Mouse (Mus musculus): ENCODE measurements around the gene Ripply1. TPM values are rescaled to one million over a fixed set of nuclear protein-coding genes. Genes with fewer than 3 reads are reported as not detected.

Ripply1 gene
- polyA plus RNA-seq, 1 experiment from 2014 or later = not detected

- H3K9ac ChIP-seq (replicated peaks) = no peak overlapping the region
- no peak overlapping the region for H3K4me2 ChIP-seq
- no peaks in the 10 kb centered on the region for H3K9me3 ChIP-seq
- H3K27me3 ChIP-seq = peaks cover 41% of the 10 kb centered on the region
- no peak for ATAC-seq (ENCODE audit: insufficient number of reproducible peaks, insufficient read depth, low FRiP score, low TSS enrichment, low read depth)
- H3K4me1 ChIP-seq (replicated peaks) = no peaks in the 10 kb centered on the region
- H3K27ac ChIP-seq = no peak overlapping the region
- H3K4me3 ChIP-seq (replicated peaks) = no peak overlapping the region
- 65% methylated on average over 2 of the region's 2 CpGs for WGBS
- H3K36me3 ChIP-seq = no peaks in the 10 kb centered on the region
These were observed 25.2 kb upstream of the Ripply1 start for GRCm38 (mm10) chrX:139807391-139807790.

GRCm38 (mm10) chrX:139805918-139806317 lies 23.8 kb upstream of the Ripply1 start:
- 90% methylated on average over 4 of the region's 4 CpGs for WGBS
- H3K27me3 ChIP-seq = peaks cover 52% of the 10 kb centered on the region
- no peak overlapping the region for H3K4me2 ChIP-seq
- no peak overlapping the region for H3K9ac ChIP-seq (replicated peaks)
- H3K36me3 ChIP-seq = no peaks in the 10 kb centered on the region
- no peak overlapping the region for H3K4me3 ChIP-seq (replicated peaks)
- no peak overlapping the region for H3K27ac ChIP-seq
- H3K9me3 ChIP-seq = no peaks in the 10 kb centered on the region
- ATAC-seq (ENCODE audit: insufficient number of reproducible peaks, insufficient read depth, low FRiP score, low TSS enrichment, low read depth) = no peak
- no peaks in the 10 kb centered on the region for H3K4me1 ChIP-seq (replicated peaks)

- Histone ChIP-seq H3K9me3 (no peaks in the 10 kb centered on the region), H3K4me1 (replicated peaks) (no peaks in the 10 kb centered on the region), H3K4me2 (no peak overlapping the region), H3K9ac (replicated peaks) (no peak overlapping the region), H3K27ac (no peak overlapping the region), H3K4me3 (replicated peaks) (no peak overlapping the region), H3K27me3 (peaks cover 43% of the 10 kb centered on the region), H3K36me3 (no peaks in the 10 kb centered on the region)
- WGBS = 81% methylated on average over 2 of the region's 2 CpGs
- no peak for ATAC-seq (ENCODE audit: insufficient number of reproducible peaks, insufficient read depth, low FRiP score, low TSS enrichment, low read depth)
These were observed 20.9 kb upstream of the Ripply1 start for GRCm38 (mm10) chrX:139803028-139803427.

GRCm38 (mm10) chrX:139800406-139800878 lies 18.3 kb upstream of the Ripply1 start, which contains the start of gene Cldn2:
Gene Cldn2, plus strand, starts transcription at chrX:139800828.
- Histone ChIP-seq H3K9ac (replicated peaks) (no peak within 1 kb of the TSS), H3K27ac (no peak within 1 kb of the TSS), H3K9me3 (no peaks in the 10 kb centered on the region), H3K27me3 (peaks cover 58% of the 10 kb centered on the region), H3K4me3 (replicated peaks) (no peak within 1 kb of the TSS), H3K4me2 (no peak within 1 kb of the TSS), H3K36me3 (no peaks in the 10 kb centered on the region), H3K4me1 (replicated peaks) (no peaks in the 10 kb centered on the region)
- no peak for ATAC-seq (ENCODE audit: insufficient number of reproducible peaks, insufficient read depth, low FRiP score, low TSS enrichment, low read depth)
- 58% methylated on average over 8 of the region's 8 CpGs for WGBS

- Histone ChIP-seq H3K9ac (replicated peaks) (no peak overlapping the region), H3K27ac (no peak overlapping the region), H3K9me3 (no peaks in the 10 kb centered on the region), H3K4me1 (replicated peaks) (no peaks in the 10 kb centered on the region), H3K36me3 (no peaks in the 10 kb centered on the region), H3K27me3 (peaks cover 59% of the 10 kb centered on the region), H3K4me3 (replicated peaks) (no peak overlapping the region), H3K4me2 (no peak overlapping the region)
- 87% methylated on average over 3 of the region's 3 CpGs for WGBS
- ATAC-seq (ENCODE audit: insufficient number of reproducible peaks, insufficient read depth, low FRiP score, low TSS enrichment, low read depth) = no peak
These were observed 17.8 kb upstream of the Ripply1 start for GRCm38 (mm10) chrX:139799953-139800352.

- H3K4me3 ChIP-seq (replicated peaks) = no peak overlapping the region
- H3K27me3 ChIP-seq = peaks cover 55% of the 10 kb centered on the region
- H3K4me2 ChIP-seq = no peak overlapping the region
- H3K27ac ChIP-seq = no peak overlapping the region
- no peaks in the 10 kb centered on the region for H3K9me3 ChIP-seq
- no peaks in the 10 kb centered on the region for H3K36me3 ChIP-seq
- no peaks in the 10 kb centered on the region for H3K4me1 ChIP-seq (replicated peaks)
- ATAC-seq (ENCODE audit: insufficient number of reproducible peaks, insufficient read depth, low FRiP score, low TSS enrichment, low read depth) = no peak
- H3K9ac ChIP-seq (replicated peaks) = no peak overlapping the region
- WGBS = 91% methylated on average over 9 of the region's 9 CpGs
These were observed 15.7 kb upstream of the Ripply1 start for GRCm38 (mm10) chrX:139797875-139798274.

GRCm38 (mm10) chrX:139796037-139796436 lies 13.9 kb upstream of the Ripply1 start:
- Histone ChIP-seq H3K9me3 (no peaks in the 10 kb centered on the region), H3K4me1 (replicated peaks) (no peaks in the 10 kb centered on the region), H3K9ac (replicated peaks) (no peak overlapping the region), H3K27ac (no peak overlapping the region), H3K36me3 (no peaks in the 10 kb centered on the region), H3K4me3 (replicated peaks) (no peak overlapping the region), H3K27me3 (peaks cover 52% of the 10 kb centered on the region), H3K4me2 (no peak overlapping the region)
- no peak for ATAC-seq (ENCODE audit: insufficient number of reproducible peaks, insufficient read depth, low FRiP score, low TSS enrichment, low read depth)
- WGBS = 76% methylated on average over 6 of the region's 6 CpGs

GRCm38 (mm10) chrX:139794072-139794845 lies 12.1 kb upstream of the Ripply1 start:
- ATAC-seq (ENCODE audit: insufficient number of reproducible peaks, insufficient read depth, low FRiP score, low TSS enrichment, low read depth) = no peak
- Histone ChIP-seq H3K4me3 (replicated peaks) (no peak overlapping the region), H3K36me3 (no peaks in the 10 kb centered on the region), H3K27ac (no peak overlapping the region), H3K27me3 (peaks cover 49% of the 10 kb centered on the region), H3K9me3 (no peaks in the 10 kb centered on the region), H3K9ac (replicated peaks) (no peak overlapping the region), H3K4me2 (no peak overlapping the region), H3K4me1 (replicated peaks) (no peaks in the 10 kb centered on the region)
- WGBS = 78% methylated on average over 7 of the region's 7 CpGs

- Histone ChIP-seq H3K4me3 (replicated peaks) (no peak overlapping the region), H3K27me3 (peaks cover 48% of the 10 kb centered on the region), H3K4me2 (no peak overlapping the region), H3K27ac (no peak overlapping the region), H3K9me3 (no peaks in the 10 kb centered on the region), H3K36me3 (no peaks in the 10 kb centered on the region), H3K4me1 (replicated peaks) (no peaks in the 10 kb centered on the region), H3K9ac (replicated peaks) (no peak overlapping the region)
- no peak for ATAC-seq (ENCODE audit: insufficient number of reproducible peaks, insufficient read depth, low FRiP score, low TSS enrichment, low read depth)
- WGBS = 43% methylated on average over 1 of the region's 1 CpGs
These were observed 3.6 kb upstream of the Ripply1 start for GRCm38 (mm10) chrX:139785764-139786163.

- Histone ChIP-seq H3K27me3 (peaks cover 46% of the 10 kb centered on the region), H3K4me3 (replicated peaks) (no peak overlapping the region), H3K9me3 (no peaks in the 10 kb centered on the region), H3K4me2 (no peak overlapping the region), H3K9ac (replicated peaks) (no peak overlapping the region), H3K36me3 (no peaks in the 10 kb centered on the region), H3K4me1 (replicated peaks) (no peaks in the 10 kb centered on the region), H3K27ac (no peak overlapping the region)
- WGBS = 60% methylated on average over 3 of the region's 3 CpGs
- no peak for ATAC-seq (ENCODE audit: insufficient number of reproducible peaks, insufficient read depth, low FRiP score, low TSS enrichment, low read depth)
These were observed 881 bp upstream of the Ripply1 start for GRCm38 (mm10) chrX:139783045-139783422.

GRCm38 (mm10) chrX:139781563-139781962 lies 590 bp downstream of the Ripply1 start:
- Histone ChIP-seq H3K36me3 (no peaks in the 10 kb centered on the region), H3K27me3 (peaks cover 48% of the 10 kb centered on the region), H3K4me3 (replicated peaks) (no peak overlapping the region), H3K4me1 (replicated peaks) (no peaks in the 10 kb centered on the region), H3K4me2 (no peak overlapping the region), H3K9me3 (no peaks in the 10 kb centered on the region), H3K9ac (replicated peaks) (no peak overlapping the region), H3K27ac (no peak overlapping the region)
- WGBS = 69% methylated on average over 4 of the region's 4 CpGs
- ATAC-seq (ENCODE audit: insufficient number of reproducible peaks, insufficient read depth, low FRiP score, low TSS enrichment, low read depth) = no peak

GRCm38 (mm10) chrX:139780988-139781387 lies 1.2 kb downstream of the Ripply1 start:
- H3K27me3 ChIP-seq = peaks cover 44% of the 10 kb centered on the region
- ATAC-seq (ENCODE audit: insufficient number of reproducible peaks, insufficient read depth, low FRiP score, low TSS enrichment, low read depth) = no peak
- no peak overlapping the region for H3K4me3 ChIP-seq (replicated peaks)
- no peak overlapping the region for H3K27ac ChIP-seq
- no peaks in the 10 kb centered on the region for H3K36me3 ChIP-seq
- H3K4me2 ChIP-seq = no peak overlapping the region
- WGBS = 41% methylated on average over 3 of the region's 3 CpGs
- no peak overlapping the region for H3K9ac ChIP-seq (replicated peaks)
- no peaks in the 10 kb centered on the region for H3K4me1 ChIP-seq (replicated peaks)
- H3K9me3 ChIP-seq = no peaks in the 10 kb centered on the region
